Mouse (Mus musculus) lung, postnatal 0 days (tissue): Measurements from ENCODE around the gene Mrpl35.

Experiments used
- CTCF ChIP-seq: IDR thresholded peaks from 2 replicates; pipeline ENCODE4 v1.5.1; 2016; ENCODE audit warnings: antibody characterized with exemption, mild to moderate bottlenecking
- EP300 ChIP-seq: IDR thresholded peaks from 2 replicates; pipeline ENCODE4 v1.6.1; 2016; ENCODE audit warnings: antibody characterized with exemption, mild to moderate bottlenecking, control low read depth

DNA sequence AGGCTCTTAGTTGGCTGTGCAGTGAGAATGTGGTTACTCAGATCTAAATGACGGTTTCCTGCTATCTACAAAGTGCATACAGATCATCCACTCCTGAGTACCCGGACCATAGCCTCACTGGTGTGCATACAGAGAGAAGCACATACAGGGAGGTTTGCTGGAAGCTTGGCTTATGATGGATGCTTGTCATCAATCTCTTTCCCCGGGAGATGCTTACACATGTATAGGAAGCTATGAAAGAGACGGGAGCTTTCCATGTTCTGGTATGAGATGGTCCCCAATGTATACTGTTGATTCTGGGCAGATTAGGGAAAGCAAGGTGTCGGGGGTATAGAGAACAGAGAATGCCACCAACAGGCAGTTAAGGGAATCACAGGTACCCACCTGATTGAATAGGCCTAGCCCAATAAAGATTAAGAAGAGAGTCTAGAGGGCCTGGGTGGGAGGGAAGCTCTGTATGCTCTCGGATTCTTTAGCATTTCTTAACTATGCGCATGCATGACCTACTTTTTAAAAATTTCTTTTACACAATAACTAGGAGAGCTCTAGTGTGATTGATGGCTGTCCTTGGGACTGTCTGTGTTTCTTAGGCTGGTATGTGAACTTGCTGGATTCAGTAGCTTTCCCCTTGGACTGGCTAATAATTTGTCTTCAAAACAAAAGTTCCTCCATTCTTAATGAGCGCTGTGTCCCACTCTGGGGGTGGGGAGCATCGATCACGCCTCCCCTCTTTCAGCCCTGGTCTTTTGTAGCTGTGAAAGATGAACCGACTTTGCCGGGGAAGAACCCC is 56.7 kb downstream of the Mrpl35 start:
- TF ChIP-seq CTCF = peak; percentile 51
- no peak for TF ChIP-seq EP300
